Mouse (Mus musculus): ENCODE data around the gene Card9. TPM values are rescaled to one million over a fixed set of nuclear protein-coding genes. Genes with fewer than 3 reads are reported as not detected.
"Not testable (repeated sequence)": the region's sequence is repeated elsewhere in the genome, so short reads cannot be mapped to it uniquely, and the experiment has no call there.

The Card9 gene
- polyA plus RNA-seq, 1 experiment from 2014 or later: 1.5 TPM

DNA sequence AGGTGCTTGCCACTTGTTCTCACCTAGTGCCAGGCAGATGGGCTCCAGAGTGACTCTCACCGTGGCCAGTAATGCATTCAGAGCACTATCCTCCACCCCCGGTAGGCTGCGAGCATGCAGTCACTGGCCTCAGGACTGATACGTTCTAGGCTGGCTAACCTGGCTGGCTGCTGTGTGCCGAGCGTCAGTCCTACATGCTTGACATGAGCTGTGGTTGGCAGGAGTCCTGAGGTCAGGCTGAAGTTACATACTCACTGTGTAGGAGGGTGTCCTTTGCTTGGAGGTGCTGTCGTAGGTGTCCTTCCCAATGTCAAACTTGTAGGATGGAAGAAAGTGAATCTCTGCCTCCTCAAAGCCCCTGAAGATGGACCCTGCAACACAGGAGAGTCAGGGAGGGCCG is 38.3 kb upstream of the Card9 start:
- Histone ChIP-seq H3K36me3 (ENCODE audit: control insufficient read depth, insufficient read depth, low read length) (peaks cover 30% of the 10 kb centered on the region), H3K9ac (ENCODE audit: low read length) (no peak overlapping the region), H3K4me1 (ENCODE audit: control insufficient read depth, insufficient read depth, low read length) (no peaks in the 10 kb centered on the region), H3K4me3 (replicated peaks; ENCODE audit: low read length) (no peak overlapping the region), H3K27ac (ENCODE audit: low read length) (no peak overlapping the region), H3K9me3 (replicated peaks; ENCODE audit: control insufficient read depth, low read length) (no peaks in the 10 kb centered on the region), H3K4me2 (ENCODE audit: low read depth, low read length) (no peak overlapping the region), H3K27me3 (ENCODE audit: control insufficient read depth, insufficient read depth, low read length) (no peaks in the 10 kb centered on the region)
- ATAC-seq (ENCODE audit: insufficient read depth, low FRiP score): no peak
- WGBS: 90% methylated on average over 8 of the region's 8 CpGs

DNA sequence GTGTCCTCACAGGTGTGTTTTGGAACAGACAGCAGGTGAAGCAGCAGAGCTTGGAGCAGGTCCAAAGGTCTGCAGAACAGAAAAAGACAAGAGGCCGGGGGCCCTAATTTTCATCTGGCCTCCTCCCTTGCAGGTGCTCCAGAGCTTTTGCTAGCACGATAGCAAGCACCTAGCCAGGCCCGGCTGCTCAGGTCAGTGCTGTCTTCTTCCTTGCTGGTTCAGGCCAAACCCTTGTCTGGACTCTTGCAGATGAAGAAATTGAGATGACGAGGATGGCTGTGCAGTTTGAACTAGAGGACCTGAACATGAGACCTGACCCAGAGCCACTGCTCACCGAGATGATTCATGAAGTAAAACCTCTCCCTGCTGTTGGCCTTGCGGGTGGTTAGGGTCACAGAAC is 30.9 kb upstream of the Card9 start:
- 90% methylated on average over 6 of the region's 6 CpGs for WGBS
- Histone ChIP-seq H3K9ac (ENCODE audit: low read length) (no peak overlapping the region), H3K27me3 (ENCODE audit: control insufficient read depth, insufficient read depth, low read length) (no peaks in the 10 kb centered on the region), H3K4me2 (ENCODE audit: low read depth, low read length) (no peak overlapping the region), H3K4me1 (ENCODE audit: control insufficient read depth, insufficient read depth, low read length) (peaks cover 14% of the 10 kb centered on the region), H3K4me3 (replicated peaks; ENCODE audit: low read length) (no peak overlapping the region), H3K36me3 (ENCODE audit: control insufficient read depth, insufficient read depth, low read length) (peaks cover 41% of the 10 kb centered on the region), H3K27ac (ENCODE audit: low read length) (no peak overlapping the region), H3K9me3 (replicated peaks; ENCODE audit: control insufficient read depth, low read length) (no peaks in the 10 kb centered on the region)
- ATAC-seq (ENCODE audit: insufficient read depth, low FRiP score): no peak

DNA sequence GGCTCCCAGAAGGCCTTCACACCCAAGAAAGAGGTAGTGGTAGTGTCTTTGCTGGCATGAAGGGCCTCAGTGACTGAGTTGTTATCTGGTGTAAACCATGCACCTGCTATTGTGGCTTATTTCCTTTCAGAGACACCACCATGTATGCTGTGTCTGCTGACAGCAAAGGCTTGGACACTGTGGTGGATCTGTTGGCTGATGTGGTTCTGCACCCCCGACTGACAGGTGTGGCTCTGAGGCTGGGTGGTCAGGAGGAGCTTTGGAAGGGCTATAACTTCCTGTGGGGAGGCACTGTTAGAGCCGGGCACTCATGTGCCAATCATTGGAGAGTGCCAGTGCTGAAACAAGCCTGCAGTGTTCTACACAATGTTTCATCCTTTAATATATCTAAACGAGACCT is 30.2 kb upstream of the Card9 start:
- H3K4me3 ChIP-seq (replicated peaks; ENCODE audit: low read length): no peak overlapping the region
- no peak overlapping the region for H3K4me2 ChIP-seq (ENCODE audit: low read depth, low read length)
- no peak overlapping the region for H3K9ac ChIP-seq (ENCODE audit: low read length)
- no peak overlapping the region for H3K27ac ChIP-seq (ENCODE audit: low read length)
- 81% methylated on average over 3 of the region's 3 CpGs for WGBS
- H3K4me1 ChIP-seq (ENCODE audit: control insufficient read depth, insufficient read depth, low read length): peaks cover 14% of the 10 kb centered on the region
- H3K9me3 ChIP-seq (replicated peaks; ENCODE audit: control insufficient read depth, low read length): no peaks in the 10 kb centered on the region
- ATAC-seq (ENCODE audit: insufficient read depth, low FRiP score): no peak
- H3K27me3 ChIP-seq (ENCODE audit: control insufficient read depth, insufficient read depth, low read length): no peaks in the 10 kb centered on the region
- peaks cover 35% of the 10 kb centered on the region for H3K36me3 ChIP-seq (ENCODE audit: control insufficient read depth, insufficient read depth, low read length)

DNA sequence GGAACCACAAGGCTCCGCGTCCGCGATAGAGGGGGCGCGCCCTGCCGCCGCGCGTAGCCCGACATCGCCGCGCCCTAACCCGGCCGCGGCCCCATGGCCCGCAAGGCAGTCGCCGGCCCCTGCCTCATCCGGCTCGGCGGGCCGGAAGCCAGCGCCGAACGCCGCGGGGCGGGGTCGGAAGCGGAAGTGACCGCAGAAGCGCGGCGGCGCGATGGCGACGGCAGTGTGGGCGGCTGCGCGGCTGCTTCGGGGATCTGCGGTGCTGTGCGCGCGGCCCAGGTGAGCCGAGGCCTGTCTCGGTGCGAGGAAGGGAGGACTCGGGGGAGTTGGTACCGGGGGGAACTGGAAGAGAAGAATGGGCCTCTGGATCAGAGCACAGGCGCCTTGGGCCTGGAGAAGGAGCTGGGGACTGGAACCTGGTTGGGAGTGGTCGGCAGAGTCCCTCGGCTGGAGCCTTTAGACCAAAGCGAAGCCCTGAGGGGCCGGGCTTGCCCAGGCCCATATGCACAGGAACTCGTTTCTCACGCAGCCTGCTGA is 28.5 kb upstream of the Card9 start, which contains the start of the genes Entr1 and Pmpca:
Gene Entr1 (minus strand): TSS at position 163 of the 537 bp plus-strand sequence.
Gene Pmpca (plus strand): TSS at position 186 of the 537 bp plus-strand sequence.
- H3K36me3 ChIP-seq (ENCODE audit: control insufficient read depth, insufficient read depth, low read length): peaks cover 18% of the 10 kb centered on the region; the same call in 1 of the 2 replicates
- no peaks in the 10 kb centered on the region for H3K27me3 ChIP-seq (ENCODE audit: control insufficient read depth, insufficient read depth, low read length)
- H3K27ac ChIP-seq (ENCODE audit: low read length): peak within 1 kb of the TSS; percentile 49
- peaks cover 14% of the 10 kb centered on the region for H3K4me1 ChIP-seq (ENCODE audit: control insufficient read depth, insufficient read depth, low read length)
- WGBS: under 1% methylated on average over 60 of the region's 60 CpGs
- H3K4me3 ChIP-seq (replicated peaks; ENCODE audit: low read length): peak within 1 kb of the TSS; percentile 94
- H3K4me2 ChIP-seq (ENCODE audit: low read depth, low read length): peak within 1 kb of the TSS; percentile 90
- peak; percentile 86 for ATAC-seq (ENCODE audit: insufficient read depth, low FRiP score)
- H3K9me3 ChIP-seq (replicated peaks; ENCODE audit: control insufficient read depth, low read length): no peaks in the 10 kb centered on the region
- H3K9ac ChIP-seq (ENCODE audit: low read length): peak within 1 kb of the TSS; percentile 96

DNA sequence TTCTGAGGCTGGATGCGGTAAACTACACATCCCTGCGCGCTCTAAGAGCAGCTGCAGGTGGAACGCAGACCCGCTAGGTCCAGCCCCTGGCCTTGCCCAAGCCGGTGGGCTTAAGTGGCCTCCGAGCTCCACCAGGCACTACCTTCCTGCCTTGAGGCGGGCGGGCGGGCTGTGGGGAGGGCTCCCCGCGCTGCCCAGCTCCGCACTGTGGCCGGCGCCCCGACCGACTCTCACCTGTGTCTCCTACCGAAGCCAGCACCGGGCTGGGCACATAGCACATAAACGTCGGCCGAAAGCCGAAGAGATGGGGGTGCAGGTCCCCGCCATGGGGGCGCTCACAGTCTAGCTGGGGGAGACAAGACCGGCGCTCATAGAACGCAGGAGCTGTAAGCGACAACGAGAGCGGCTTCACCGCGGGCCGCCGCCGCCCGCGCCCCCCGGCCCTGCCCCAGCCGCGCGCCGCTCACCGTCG is 28.0 kb upstream of the Card9 start:
- peak overlapping the region; percentile 83 for H3K4me2 ChIP-seq (ENCODE audit: low read depth, low read length)
- peak overlapping the region; percentile 96 for H3K9ac ChIP-seq (ENCODE audit: low read length)
- ATAC-seq (ENCODE audit: insufficient read depth, low FRiP score): peak; percentile 52; the same call in 1 of the 2 replicates
- under 1% methylated on average over 45 of the region's 45 CpGs for WGBS
- H3K27me3 ChIP-seq (ENCODE audit: control insufficient read depth, insufficient read depth, low read length): no peaks in the 10 kb centered on the region
- peak overlapping the region; percentile 49 for H3K27ac ChIP-seq (ENCODE audit: low read length)
- peaks cover 18% of the 10 kb centered on the region; the same call in 1 of the 2 replicates for H3K36me3 ChIP-seq (ENCODE audit: control insufficient read depth, insufficient read depth, low read length)
- H3K4me3 ChIP-seq (replicated peaks; ENCODE audit: low read length): peak overlapping the region; percentile 94
- H3K9me3 ChIP-seq (replicated peaks; ENCODE audit: control insufficient read depth, low read length): no peaks in the 10 kb centered on the region
- peaks cover 14% of the 10 kb centered on the region for H3K4me1 ChIP-seq (ENCODE audit: control insufficient read depth, insufficient read depth, low read length)

DNA sequence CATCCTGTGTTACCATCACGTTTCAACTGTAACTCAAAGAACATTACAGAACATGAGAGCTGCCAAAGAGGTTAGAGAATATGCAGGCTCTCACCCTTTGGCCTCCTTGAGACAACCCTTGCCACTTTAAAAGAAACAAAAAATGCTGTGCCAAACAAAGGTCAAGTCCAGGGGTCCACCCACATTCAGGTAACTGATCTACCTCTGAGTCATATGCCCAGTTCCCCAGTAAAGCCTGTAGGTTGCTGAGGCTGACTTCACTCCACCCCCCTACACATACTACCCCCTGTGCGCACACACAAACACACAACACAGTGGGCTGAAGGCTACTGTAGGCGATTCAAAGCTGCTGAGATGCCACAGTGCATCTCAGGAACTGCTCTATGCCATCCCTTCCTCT is 27.0 kb upstream of the Card9 start:
- Histone ChIP-seq H3K9me3 (replicated peaks; ENCODE audit: control insufficient read depth, low read length) (no peaks in the 10 kb centered on the region), H3K4me2 (ENCODE audit: low read depth, low read length) (peak overlapping the region; percentile 83), H3K27me3 (ENCODE audit: control insufficient read depth, insufficient read depth, low read length) (no peaks in the 10 kb centered on the region), H3K27ac (ENCODE audit: low read length) (no peak overlapping the region), H3K9ac (ENCODE audit: low read length) (no peak overlapping the region), H3K4me3 (replicated peaks; ENCODE audit: low read length) (0 out of 2 replicates have a peak overlapping the region, but pooled peaks have one; percentile 94), H3K4me1 (ENCODE audit: control insufficient read depth, insufficient read depth, low read length) (peaks cover 14% of the 10 kb centered on the region), H3K36me3 (ENCODE audit: control insufficient read depth, insufficient read depth, low read length) (peaks cover 16% of the 10 kb centered on the region; the same call in 1 of the 2 replicates)
- 82% methylated on average over 3 of the region's 3 CpGs for WGBS
- no peak for ATAC-seq (ENCODE audit: insufficient read depth, low FRiP score)

DNA sequence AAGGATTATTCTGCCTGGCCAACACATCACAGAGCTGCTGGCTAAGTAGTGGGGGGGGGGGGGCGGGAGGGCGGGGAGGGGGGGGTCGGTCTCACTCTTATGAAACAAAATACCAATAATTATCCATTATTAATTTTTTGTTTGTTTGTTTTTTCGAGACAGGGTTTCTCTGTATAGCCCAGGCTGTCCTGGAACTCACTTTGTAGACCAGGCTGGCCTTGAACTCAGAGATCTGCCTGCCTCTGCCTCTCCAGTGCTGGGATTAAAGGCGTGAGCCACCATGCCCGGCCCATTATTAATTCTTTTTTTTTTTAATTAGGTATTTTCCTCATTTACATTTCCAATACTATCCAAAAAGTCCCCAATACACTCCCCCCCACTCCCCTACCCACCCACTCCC is 20.2 kb upstream of the Card9 start:
- not testable (repeated sequence) for H3K27me3 ChIP-seq (ENCODE audit: control insufficient read depth, insufficient read depth, low read length); ATAC-seq (ENCODE audit: insufficient read depth, low FRiP score); H3K27ac ChIP-seq (ENCODE audit: low read length); H3K36me3 ChIP-seq (ENCODE audit: control insufficient read depth, insufficient read depth, low read length); H3K9me3 ChIP-seq (replicated peaks; ENCODE audit: control insufficient read depth, low read length); H3K4me1 ChIP-seq (ENCODE audit: control insufficient read depth, insufficient read depth, low read length)
- peak overlapping the region; percentile 87 for H3K4me3 ChIP-seq (replicated peaks; ENCODE audit: low read length)
- H3K9ac ChIP-seq (ENCODE audit: low read length): peak overlapping the region; percentile 86
- 31% methylated on average over 6 of the region's 6 CpGs for WGBS
- H3K4me2 ChIP-seq (ENCODE audit: low read depth, low read length): peak overlapping the region; percentile 93

DNA sequence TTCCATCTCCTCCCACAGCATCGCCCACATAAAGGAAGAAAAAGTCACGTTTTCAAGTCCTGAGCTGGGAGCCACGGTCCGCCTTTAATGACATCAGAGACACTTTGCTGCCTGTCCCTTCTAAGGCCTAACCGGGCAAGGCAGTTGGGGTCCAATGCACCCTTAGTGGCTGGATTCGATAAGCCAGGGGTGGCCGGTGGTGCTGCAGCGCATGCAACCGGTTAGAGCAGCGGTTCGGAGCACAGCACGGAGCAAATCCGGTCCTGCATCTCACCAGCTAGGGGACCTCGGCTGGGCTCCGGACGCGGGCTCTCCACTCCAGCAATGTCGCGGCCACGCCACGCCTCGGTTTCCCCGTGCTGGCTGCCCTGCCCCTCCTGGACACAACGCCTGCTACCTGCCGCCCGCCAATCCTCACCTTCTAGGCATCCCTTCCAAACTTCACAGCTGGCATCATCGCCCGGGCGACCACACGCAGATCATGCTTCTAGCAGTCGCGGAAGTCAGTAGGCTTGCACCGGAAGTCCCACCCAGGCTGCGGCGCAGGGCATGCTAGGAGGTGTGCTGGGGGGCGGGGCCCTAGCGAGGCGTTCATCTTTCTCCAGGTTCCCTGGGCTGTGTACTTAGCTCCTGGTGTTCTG is 19.5 kb upstream of the Card9 start, which contains the start of gene Snapc4:
Gene Snapc4 (minus strand): TSS at position 523 of the 641 bp plus-strand sequence.
- H3K4me3 ChIP-seq (replicated peaks; ENCODE audit: low read length): peak within 1 kb of the TSS; percentile 87
- peak; percentile 95 for ATAC-seq (ENCODE audit: insufficient read depth, low FRiP score)
- no peaks in the 10 kb centered on the region; the same call in 1 of the 2 replicates for H3K4me1 ChIP-seq (ENCODE audit: control insufficient read depth, insufficient read depth, low read length)
- H3K27ac ChIP-seq (ENCODE audit: low read length): peak within 1 kb of the TSS; percentile 47; the same call in 1 of the 2 replicates
- under 1% methylated on average over 38 of the region's 38 CpGs for WGBS
- H3K9ac ChIP-seq (ENCODE audit: low read length): peak within 1 kb of the TSS; percentile 86
- H3K27me3 ChIP-seq (ENCODE audit: control insufficient read depth, insufficient read depth, low read length): no peaks in the 10 kb centered on the region
- no peaks in the 10 kb centered on the region for H3K9me3 ChIP-seq (replicated peaks; ENCODE audit: control insufficient read depth, low read length)
- peak within 1 kb of the TSS; percentile 93 for H3K4me2 ChIP-seq (ENCODE audit: low read depth, low read length)
- 0 out of 2 replicates have a peak, but pooled peaks cover 9% of the 10 kb centered on the region for H3K36me3 ChIP-seq (ENCODE audit: control insufficient read depth, insufficient read depth, low read length)

DNA sequence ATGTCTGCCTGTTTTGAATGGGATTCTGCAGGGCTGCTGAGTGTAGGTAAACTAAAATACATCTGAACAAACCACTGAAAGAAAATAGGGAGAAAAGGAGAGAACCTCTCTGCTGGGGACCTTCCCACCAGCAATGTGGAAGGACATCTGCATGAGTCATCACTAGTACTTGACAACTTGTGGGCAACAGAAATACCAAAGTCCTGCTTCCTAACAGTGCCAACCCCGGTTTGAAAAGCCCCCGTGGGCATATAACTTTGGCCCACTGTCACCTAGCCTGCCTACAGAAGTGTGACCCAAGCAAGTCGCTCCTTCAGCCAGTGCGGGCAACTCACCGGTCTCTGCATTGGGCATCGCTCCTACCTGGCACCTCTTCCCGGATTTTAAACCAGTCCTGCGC is 11.7 kb upstream of the Card9 start:
- Histone ChIP-seq H3K27ac (ENCODE audit: low read length) (no peak overlapping the region), H3K4me1 (ENCODE audit: control insufficient read depth, insufficient read depth, low read length) (no peaks in the 10 kb centered on the region), H3K27me3 (ENCODE audit: control insufficient read depth, insufficient read depth, low read length) (no peaks in the 10 kb centered on the region), H3K9ac (ENCODE audit: low read length) (no peak overlapping the region), H3K4me3 (replicated peaks; ENCODE audit: low read length) (no peak overlapping the region), H3K4me2 (ENCODE audit: low read depth, low read length) (no peak overlapping the region), H3K9me3 (replicated peaks; ENCODE audit: control insufficient read depth, low read length) (no peaks in the 10 kb centered on the region), H3K36me3 (ENCODE audit: control insufficient read depth, insufficient read depth, low read length) (peaks cover 41% of the 10 kb centered on the region)
- ATAC-seq (ENCODE audit: insufficient read depth, low FRiP score): no peak
- WGBS: 96% methylated on average over 8 of the region's 8 CpGs
